Mouse (Mus musculus): ENCODE measurements at regions not wholly inside any gene's neighbourhood (a gene's known extent, or its start where the extent isn't known, plus 50 kb on each side); places are given as distances from the start of the nearest gene placed in this dataset.

- no peak for DNase-seq (ENCODE audit: low spot score in 2 of 2)
Observed at GRCm38 (mm10) chr2:180404168-180404567, 51.9 kb upstream of the Slco4a1 start.

GRCm38 (mm10) chr2:180403621-180404020 lies 52.4 kb upstream of the Slco4a1 start:
- DNase-seq (ENCODE audit: low spot score in 2 of 2): no peak

- DNase-seq (ENCODE audit: low spot score in 2 of 2): no peak
Observed at GRCm38 (mm10) chr2:180402851-180403459, 53.1 kb upstream of the Slco4a1 start.

GRCm38 (mm10) chr2:180402433-180402832 lies 53.6 kb upstream of the Slco4a1 start:
- no peak for DNase-seq (ENCODE audit: low spot score in 2 of 2)

GRCm38 (mm10) chr2:180401409-180402391 lies 54.3 kb upstream of the Slco4a1 start:
- no peak for DNase-seq (ENCODE audit: low spot score in 2 of 2)

GRCm38 (mm10) chr2:180400514-180401019 lies 55.5 kb upstream of the Slco4a1 start:
- DNase-seq (ENCODE audit: low spot score in 2 of 2): no peak

GRCm38 (mm10) chr2:180399651-180400513 lies 56.2 kb upstream of the Slco4a1 start:
- no peak for DNase-seq (ENCODE audit: low spot score in 2 of 2)

- DNase-seq (ENCODE audit: low spot score in 2 of 2): no peak
Observed at GRCm38 (mm10) chr2:180398851-180399447, 57.1 kb upstream of the Slco4a1 start.

GRCm38 (mm10) chr2:180398481-180398754 lies 57.6 kb upstream of the Slco4a1 start:
- no peak for DNase-seq (ENCODE audit: low spot score in 2 of 2)

GRCm38 (mm10) chr2:180397723-180398480 lies 58.1 kb upstream of the Slco4a1 start:
- DNase-seq (ENCODE audit: low spot score in 2 of 2): no peak

- no peak for DNase-seq (ENCODE audit: low spot score in 2 of 2)
Observed at GRCm38 (mm10) chr2:180396664-180397377, 59.2 kb upstream of the Slco4a1 start.

- no peak for DNase-seq (ENCODE audit: low spot score in 2 of 2)
Observed at GRCm38 (mm10) chr2:180396211-180396610, 59.8 kb upstream of the Slco4a1 start.

- no peak for DNase-seq (ENCODE audit: low spot score in 2 of 2)
Observed at GRCm38 (mm10) chr2:180395279-180396034, 60.6 kb upstream of the Slco4a1 start.

- DNase-seq (ENCODE audit: low spot score in 2 of 2): no peak
Observed at GRCm38 (mm10) chr2:180392846-180393700, 58.6 kb upstream of the Gata5 start.

GRCm38 (mm10) chr2:180392298-180392697 lies 57.8 kb upstream of the Gata5 start:
- no peak for DNase-seq (ENCODE audit: low spot score in 2 of 2)

GRCm38 (mm10) chr2:180391349-180391748 lies 56.9 kb upstream of the Gata5 start:
- no peak for DNase-seq (ENCODE audit: low spot score in 2 of 2)

GRCm38 (mm10) chr2:180390216-180390996 lies 55.9 kb upstream of the Gata5 start:
- no peak for DNase-seq (ENCODE audit: low spot score in 2 of 2)

- DNase-seq (ENCODE audit: low spot score in 2 of 2): no peak
Observed at GRCm38 (mm10) chr2:180389486-180389885, 55.0 kb upstream of the Gata5 start.
